Mouse (Mus musculus): ENCODE measurements around the gene Nucb1.

DNA sequence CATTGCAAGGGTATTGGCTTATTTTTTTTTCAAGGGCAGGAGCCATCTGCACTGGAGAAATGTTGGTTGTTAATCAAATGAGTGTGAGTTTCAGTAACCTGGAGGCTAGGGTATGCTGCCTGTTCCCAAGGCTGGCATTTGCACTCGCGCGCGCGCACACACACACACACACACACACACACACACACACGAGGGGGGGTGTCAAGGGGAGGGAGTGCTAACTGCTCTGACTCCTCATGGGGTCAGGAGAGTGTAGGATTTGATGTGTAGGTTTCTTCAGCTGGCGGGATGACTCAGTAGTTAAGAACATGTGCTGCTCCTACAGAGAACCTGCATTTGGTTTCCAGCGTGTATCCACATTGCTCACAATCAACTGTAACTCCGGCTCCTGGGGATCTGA is 19.4 kb downstream of the Nucb1 start:
- no peak for TF ChIP-seq CTCF (IDR thresholded peaks at IDR 0.05; ENCODE audit: low read depth, low read length)
- no peak for TF ChIP-seq POLR2A (IDR thresholded peaks at IDR 0.05; ENCODE audit: extremely low read depth, insufficient read depth, low read length)

Data from liver, adult 2 months (tissue).